ENCODE assay signal across 24 mouse cellular contexts in the genomic region with DNA sequence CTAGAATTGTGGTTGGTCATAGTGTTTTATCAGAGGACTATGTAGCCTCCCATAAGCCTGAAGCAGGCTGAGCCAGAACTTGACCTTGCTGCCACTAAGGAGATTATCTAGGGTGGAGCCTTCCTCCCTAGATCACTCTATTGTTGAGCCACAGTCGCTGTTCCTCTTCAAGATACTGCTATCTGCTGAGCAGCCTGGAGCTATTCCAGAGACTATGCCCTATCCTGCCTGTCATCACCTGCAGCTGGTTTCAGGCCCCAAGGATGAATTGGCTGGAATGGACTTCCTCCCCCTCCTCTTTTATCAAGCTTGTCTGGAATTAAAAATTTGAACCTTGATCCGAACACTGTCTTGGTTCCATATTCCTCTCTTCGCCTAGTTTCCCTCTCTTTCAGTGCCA.
"Had no signal": no experiment of that assay in that cellular context is flagged by ENCODE, and none has a peak within 500 bp of the region (broad histone marks: within the 10 kb centered on the region; RNA-seq: fewer than 3 reads in every experiment).

No protein-coding gene starts in this region.

- H3K4me1 ChIP-seq: embryonic facial prominence, embryonic 10.5 days; embryonic facial prominence, embryonic 12.5 days; embryonic facial prominence, embryonic 13.5 days; embryonic facial prominence, embryonic 15.5 days; forebrain, embryonic 10.5 days; forebrain, embryonic 12.5 days; forebrain, embryonic 13.5 days; forebrain, embryonic 15.5 days had no signal

- H3K9ac ChIP-seq: embryonic facial prominence, embryonic 12.5 days; embryonic facial prominence, embryonic 13.5 days; embryonic facial prominence, embryonic 15.5 days; forebrain, embryonic 12.5 days; forebrain, embryonic 13.5 days; forebrain, embryonic 15.5 days; forebrain, postnatal 0 days had no signal

- H3K27ac ChIP-seq: embryonic facial prominence, embryonic 10.5 days; embryonic facial prominence, embryonic 12.5 days; embryonic facial prominence, embryonic 13.5 days; embryonic facial prominence, embryonic 15.5 days; forebrain, embryonic 10.5 days; forebrain, embryonic 12.5 days; forebrain, embryonic 13.5 days; forebrain, embryonic 15.5 days; gastrocnemius, adult 2 months; heart, adult 2 months had no signal

- H3K4me3 ChIP-seq: embryonic facial prominence, embryonic 10.5 days; embryonic facial prominence, embryonic 12.5 days; embryonic facial prominence, embryonic 13.5 days; embryonic facial prominence, embryonic 15.5 days; erythroblast, embryonic 14.5 days; forebrain, embryonic 10.5 days; forebrain, embryonic 12.5 days; forebrain, embryonic 13.5 days; forebrain, embryonic 15.5 days; gastrocnemius, adult 2 months; heart, adult 2 months had no signal

- DNase-seq: cerebellum, adult 9-11 months; cerebellum, postnatal 10 days; cerebellum, postnatal 14 days; cerebellum, postnatal 25 days; cerebellum, postnatal 36 days; embryo, embryonic 11 days; forebrain, postnatal 0 days; gastrocnemius, adult 2 months; gastrocnemius, postnatal 10 days; gastrocnemius, postnatal 14 days; gastrocnemius, postnatal 25 days; gastrocnemius, postnatal 36 days; heart, adult 11 months; heart, adult 18-20 months; heart, adult 2 months had no signal

- H3K36me3 ChIP-seq: embryonic facial prominence, embryonic 10.5 days; embryonic facial prominence, embryonic 12.5 days; embryonic facial prominence, embryonic 13.5 days; embryonic facial prominence, embryonic 15.5 days; forebrain, embryonic 10.5 days; forebrain, embryonic 12.5 days; forebrain, embryonic 15.5 days had no signal

- H3K27me3 ChIP-seq: embryonic facial prominence, embryonic 12.5 days; embryonic facial prominence, embryonic 13.5 days; embryonic facial prominence, embryonic 15.5 days; forebrain, embryonic 12.5 days; forebrain, embryonic 13.5 days; forebrain, embryonic 15.5 days had no signal

- H3K9me3 ChIP-seq: embryonic facial prominence, embryonic 12.5 days; embryonic facial prominence, embryonic 13.5 days; embryonic facial prominence, embryonic 15.5 days; forebrain, embryonic 10.5 days; forebrain, embryonic 12.5 days; forebrain, embryonic 13.5 days; forebrain, embryonic 15.5 days had no signal
